Mouse (Mus musculus): ENCODE measurements at regions not wholly inside any gene's neighbourhood (a gene's known extent, or its start where the extent isn't known, plus 50 kb on each side); places are given as distances from the start of the nearest gene placed in this dataset.

- TF ChIP-seq CTCF (IDR thresholded peaks at IDR 0.05; ENCODE audit: low read depth) (no peak), EP300 (IDR thresholded peaks at IDR 0.05; ENCODE audit: low read depth) (no peak)
These were observed 307.5 kb downstream of the Rnf144b start for GRCm38 (mm10) chr13:47429856-47430365.

Measured in liver, postnatal 0 days (tissue).